Mouse (Mus musculus) spleen, postnatal 4 days (tissue): Measurements from ENCODE around the gene Pes1.
"Not testable (repeated sequence)": the region's sequence is repeated elsewhere in the genome, so short reads cannot be mapped to it uniquely, and the experiment has no call there.

Experiments used
- DNase-seq, 2 experiments: peaks; one replicate each; pipeline ENCODE4 v3.0.0; 2022; ENCODE audit warnings: low spot score in 2 of 2

The Pes1 gene

GRCm38 (mm10) chr11:4005220-4005805 is 41.5 kb downstream of the Pes1 start:
- no peak for DNase-seq

- no peak for DNase-seq
These were observed 42.7 kb downstream of the Pes1 start for GRCm38 (mm10) chr11:4006462-4006861.

DNA sequence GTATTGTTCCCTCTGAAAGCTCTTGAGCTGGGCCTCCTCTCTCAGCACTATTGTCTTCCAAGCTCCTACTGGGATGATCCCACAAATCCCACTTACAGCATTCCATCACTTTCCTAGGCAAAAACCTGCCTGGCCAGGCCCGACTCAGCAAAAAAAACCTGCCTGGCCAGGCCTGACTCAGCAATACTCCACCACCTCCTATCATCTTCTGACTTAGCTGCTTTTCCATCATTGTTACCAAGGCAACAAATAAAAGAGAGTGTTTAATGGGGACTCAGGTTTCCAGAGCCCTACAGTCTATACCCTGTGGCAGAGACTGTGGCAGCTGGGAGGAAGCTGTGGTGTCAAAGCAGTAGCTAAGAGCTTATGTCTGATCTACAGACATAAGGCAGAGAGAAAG is 48.8 kb downstream of the Pes1 start:
- DNase-seq, result no peak

- DNase-seq, result not testable (repeated sequence)
These were observed 52.0 kb downstream of the Pes1 start for GRCm38 (mm10) chr11:4015796-4016195.

DNA sequence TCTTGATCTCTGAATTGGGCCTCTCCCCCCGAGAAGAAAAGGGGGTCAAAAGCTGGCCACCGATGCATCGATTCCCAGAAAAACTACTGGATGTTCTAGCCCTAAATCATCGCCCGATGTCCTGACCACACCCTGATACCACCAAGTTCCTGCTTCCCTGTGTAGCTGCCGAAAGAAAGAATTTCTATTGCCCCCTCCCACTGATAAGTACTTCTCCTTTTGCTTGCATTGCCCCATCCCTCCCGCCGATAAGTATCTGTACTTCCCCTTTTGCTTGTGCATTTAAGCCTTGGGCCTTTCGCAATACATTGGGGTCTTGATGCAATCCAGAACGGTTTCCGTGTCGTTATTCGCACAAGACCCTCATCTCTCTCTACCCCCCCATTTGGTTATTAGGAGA is 58.3 kb downstream of the Pes1 start:
- DNase-seq, result not testable (repeated sequence)

DNA sequence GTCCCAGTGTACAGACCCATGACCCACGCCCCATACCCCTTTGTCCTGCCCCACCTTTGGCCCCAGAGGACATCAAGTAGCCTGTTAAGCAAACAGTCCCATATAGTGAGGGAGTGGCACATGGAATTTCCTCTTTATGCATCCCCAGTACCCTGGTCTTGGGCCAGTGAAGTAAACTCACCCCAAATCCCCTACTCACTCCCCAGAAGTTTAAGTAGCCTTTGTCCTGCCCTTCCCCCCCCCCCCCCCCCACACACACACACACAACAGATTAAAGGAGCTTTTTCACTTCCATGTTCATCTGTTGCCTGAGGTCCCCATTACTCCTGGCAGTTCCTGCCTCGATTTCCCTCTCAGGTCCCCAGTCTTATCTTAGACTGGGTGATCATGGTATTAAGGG is 59.5 kb downstream of the Pes1 start:
- no peak for DNase-seq

DNA sequence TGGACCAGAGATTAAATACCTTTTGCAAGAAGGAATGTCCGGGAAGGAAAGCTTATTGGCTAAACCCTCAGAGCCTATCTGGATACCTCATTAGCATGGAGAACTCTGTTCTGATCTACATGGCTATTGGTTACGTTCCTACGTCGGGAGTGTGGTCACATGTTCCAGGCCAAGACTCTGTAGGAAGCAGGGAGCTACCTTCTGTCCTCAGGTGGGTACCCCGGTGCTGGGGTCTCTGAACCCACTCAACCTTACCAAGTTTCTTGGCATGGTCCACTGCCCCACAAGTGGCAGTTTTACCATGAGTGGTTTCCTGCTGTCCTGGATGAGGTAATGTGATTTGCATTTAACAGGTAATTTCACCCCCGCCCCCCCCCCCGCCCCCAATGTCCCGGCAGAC is 63.3 kb downstream of the Pes1 start:
- DNase-seq, result no peak

DNA sequence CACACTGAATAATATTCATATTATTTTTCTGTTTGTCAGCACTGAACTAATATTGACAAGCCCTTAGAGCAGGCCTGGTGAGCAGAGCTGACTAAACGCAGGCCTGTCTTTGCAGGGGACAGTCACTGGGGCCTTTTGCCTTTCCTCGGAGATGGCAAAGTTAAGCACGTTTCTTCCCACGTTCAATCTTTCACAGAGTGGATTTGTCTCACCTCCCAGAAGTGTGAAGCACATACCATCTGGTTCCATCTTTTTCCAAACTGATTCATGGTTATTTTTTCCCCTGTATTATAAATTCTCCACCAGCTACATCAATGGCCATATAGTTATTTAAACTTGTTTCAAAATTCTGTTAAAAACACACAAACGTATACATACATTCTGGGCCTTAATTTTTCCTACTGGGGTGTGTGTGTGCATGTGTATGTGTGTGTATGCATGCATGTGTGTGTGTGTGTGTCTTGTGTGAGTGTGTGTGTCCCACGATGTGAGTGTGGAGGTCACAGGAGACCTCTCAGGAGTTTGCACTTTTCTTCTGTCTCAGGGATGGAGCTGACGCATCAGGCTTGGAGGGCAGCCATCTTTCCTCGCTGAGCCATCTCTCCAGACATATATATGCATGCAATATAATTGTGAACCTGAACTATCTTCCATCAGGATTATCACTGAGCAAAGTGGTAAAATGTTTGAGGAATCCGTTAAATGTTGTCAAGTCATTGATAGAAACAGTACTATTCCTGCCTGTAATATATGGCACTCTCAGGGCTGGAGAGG is 64.0 kb downstream of the Pes1 start:
- DNase-seq, result no peak

DNA sequence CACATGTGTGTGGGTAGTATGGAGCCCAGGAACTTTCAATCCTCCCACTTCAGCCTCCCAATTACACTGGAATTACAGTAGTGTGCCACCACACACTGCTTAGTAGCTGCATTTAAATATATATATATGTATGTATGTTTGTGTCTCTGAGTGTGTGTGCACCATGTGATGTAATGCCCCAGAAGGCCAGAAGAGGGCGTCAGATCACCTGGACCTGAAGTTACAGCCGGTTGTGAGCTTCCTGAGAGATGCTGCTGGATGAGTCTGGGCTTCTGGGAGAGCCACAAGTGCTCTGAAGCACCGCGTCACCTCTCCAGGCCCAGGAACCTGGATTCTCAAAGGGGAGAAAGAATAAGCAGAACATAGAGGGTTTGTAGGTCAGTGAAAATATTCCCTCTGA is 65.6 kb downstream of the Pes1 start:
- no peak for DNase-seq
